Mouse (Mus musculus) erythroblast, embryonic 14.5 days (primary cell): ENCODE data around the gene Helz.

ENCODE experiments used
- GATA1 ChIP-seq: IDR thresholded peaks from 2 replicates; pipeline ENCODE4 v1.6.1; 2012; ENCODE audit warnings: low read length, inconsistent platforms, mixed read lengths
- TAL1 ChIP-seq: IDR thresholded peaks from 3 replicates; pipeline ENCODE4 v1.6.1; 2012; ENCODE audit warnings: low read length, inconsistent platforms, mixed read lengths

- no peak for TF ChIP-seq GATA1
- TF ChIP-seq TAL1, result no peak
Observed at GRCm38 (mm10) chr11:107576186-107576585, 28.5 kb downstream of the Helz start.
